Mouse (Mus musculus) cerebellum, postnatal 36 days (tissue): Measurements from ENCODE around the gene Tead4.

Source experiments
- DNase-seq, 2 experiments: peaks; one replicate each; pipeline ENCODE4 v3.0.0; 2021 to 2022; ENCODE audit warnings: mixed read lengths in 2 of 2

The Tead4 gene

DNA sequence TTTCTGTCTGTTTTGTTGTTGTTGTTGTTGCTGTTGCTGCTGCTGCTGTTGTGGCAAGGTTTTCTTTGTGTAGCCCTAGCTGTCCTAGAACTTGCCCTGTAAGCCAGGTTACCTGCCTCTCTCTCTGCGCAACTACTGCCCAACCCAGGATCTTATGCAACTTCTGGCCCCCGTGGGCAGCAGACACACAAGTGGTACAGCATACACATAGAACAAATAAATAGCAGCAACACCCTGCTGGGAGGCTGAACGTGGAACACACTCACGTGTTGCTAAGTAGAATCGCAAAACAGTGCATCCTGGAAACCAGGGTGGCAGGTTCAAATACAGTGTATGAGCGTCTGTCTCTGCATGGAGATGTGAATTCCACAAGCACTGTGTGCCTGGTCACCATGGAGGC lies 11.9 kb downstream of the Tead4 start:
- DNase-seq = no peak

DNA sequence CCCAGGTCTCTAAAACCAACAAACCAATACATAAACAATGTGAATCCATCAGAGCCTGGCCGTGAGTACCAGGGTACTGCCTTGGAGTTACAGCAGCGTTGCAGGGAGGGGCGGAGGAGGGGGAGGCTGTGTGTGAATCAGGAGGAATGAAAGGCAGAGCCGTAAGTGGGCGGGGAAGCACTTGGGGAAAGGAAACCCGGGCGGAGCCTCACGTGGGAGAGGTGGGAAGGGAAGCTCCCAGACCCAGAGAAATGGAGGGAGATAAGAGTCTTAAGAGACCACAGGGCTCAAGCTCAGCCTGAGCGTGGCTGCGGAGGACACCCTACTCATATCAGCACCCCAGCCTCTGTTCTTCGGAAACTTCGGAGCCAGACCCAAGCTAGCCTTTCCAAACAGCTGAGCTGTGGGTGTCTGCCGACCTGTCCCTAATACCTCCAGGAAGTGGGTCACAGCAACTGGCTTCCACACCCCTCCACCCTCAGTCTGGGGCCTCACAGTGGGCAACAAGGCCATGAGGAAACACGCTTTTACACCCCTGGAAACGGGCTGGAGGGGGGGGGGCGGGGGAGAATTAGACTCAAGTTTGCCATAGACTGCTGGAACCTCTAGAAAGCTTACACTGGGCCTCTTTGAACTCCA lies 14.7 kb downstream of the Tead4 start:
- no peak for DNase-seq

DNA sequence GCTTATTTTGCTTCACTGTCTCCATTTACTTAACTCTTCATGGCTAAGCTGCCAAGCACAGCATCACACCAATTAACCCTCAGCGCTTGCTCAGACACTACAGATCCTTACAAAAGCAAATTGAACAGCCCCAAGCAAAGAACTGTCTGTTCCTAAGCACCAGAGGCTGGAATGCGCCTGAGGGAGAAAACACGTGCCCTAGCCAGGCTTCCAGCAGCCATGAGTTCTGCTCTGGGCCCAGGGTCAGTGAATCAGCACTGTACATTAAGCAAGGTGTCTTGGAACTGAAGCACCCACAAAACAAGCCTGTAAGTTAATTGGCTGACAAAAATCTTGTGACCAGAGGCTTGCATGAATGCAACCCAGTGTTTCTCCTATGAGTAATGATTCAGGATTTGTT lies 18.5 kb downstream of the Tead4 start:
- DNase-seq = no peak

DNA sequence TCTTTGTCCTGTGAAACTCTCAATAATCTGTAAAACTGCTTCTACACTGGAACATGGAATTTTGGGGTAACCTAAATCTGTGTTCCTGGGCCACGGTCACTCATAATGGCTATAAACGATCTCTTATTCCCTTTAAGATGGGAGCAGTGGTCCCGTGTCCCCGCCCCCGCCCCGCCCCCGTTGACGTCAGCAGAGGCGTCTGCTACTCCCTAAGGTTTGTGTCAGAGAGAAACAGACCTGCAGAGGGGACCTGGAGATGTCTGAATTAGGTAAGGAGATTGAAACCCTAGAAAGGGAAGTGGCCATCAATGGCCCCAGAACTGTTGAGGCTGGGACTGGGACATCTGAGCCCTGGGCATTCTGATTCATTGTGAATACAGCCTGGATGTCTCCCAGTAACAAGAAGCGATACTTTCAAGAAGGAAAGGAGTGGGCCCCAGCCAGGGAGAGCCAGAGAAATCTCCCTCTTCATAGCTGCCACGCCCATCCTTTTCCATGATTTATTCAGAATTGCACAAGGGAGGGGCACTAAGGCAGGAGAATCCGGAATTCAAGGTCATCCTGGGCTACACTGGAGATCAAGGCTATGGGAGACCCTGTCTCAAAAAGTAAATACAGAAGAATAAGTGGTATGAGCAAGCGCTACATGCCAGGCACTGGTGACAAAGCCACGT lies 20.0 kb downstream of the Tead4 start:
- no peak for DNase-seq

DNA sequence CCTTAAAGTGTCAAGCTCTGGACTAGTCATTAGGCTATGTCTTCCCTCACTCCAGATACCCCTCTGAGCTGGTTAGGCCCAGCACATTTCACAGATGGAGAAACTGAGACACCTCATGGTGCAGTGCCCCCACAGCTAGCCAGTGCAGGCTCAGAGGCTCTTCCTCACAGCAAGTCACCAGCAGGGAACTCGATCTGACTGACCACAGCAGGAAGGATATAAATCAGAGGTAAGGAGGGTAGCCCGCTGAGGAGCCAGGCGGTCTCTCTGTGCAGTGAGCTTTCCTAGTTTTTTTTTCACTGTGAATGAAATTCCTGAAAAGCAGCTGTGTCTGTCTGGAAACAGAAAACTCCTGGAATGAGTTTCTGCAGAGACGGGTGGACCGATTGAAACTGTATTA lies 21.0 kb downstream of the Tead4 start:
- DNase-seq = no peak

DNA sequence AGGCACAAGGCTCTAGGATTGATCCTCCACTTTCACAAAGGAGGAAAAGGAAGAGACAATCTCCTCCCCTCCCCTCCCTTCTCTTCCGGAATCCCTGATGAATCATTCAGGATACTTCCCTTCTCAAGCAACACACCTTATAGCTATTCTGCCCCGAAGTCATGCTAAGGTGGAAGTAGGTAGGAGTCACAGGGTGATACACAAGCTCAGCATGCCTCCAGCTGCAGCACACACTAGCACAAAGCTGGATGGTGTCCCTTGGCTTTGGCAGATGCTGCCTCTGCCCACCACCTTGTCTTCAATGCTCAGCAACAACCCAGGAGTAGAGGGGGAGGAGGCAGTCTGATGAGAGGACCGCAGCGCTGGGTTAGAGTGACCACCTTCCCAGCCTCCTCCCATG lies 21.5 kb downstream of the Tead4 start:
- no peak for DNase-seq

DNA sequence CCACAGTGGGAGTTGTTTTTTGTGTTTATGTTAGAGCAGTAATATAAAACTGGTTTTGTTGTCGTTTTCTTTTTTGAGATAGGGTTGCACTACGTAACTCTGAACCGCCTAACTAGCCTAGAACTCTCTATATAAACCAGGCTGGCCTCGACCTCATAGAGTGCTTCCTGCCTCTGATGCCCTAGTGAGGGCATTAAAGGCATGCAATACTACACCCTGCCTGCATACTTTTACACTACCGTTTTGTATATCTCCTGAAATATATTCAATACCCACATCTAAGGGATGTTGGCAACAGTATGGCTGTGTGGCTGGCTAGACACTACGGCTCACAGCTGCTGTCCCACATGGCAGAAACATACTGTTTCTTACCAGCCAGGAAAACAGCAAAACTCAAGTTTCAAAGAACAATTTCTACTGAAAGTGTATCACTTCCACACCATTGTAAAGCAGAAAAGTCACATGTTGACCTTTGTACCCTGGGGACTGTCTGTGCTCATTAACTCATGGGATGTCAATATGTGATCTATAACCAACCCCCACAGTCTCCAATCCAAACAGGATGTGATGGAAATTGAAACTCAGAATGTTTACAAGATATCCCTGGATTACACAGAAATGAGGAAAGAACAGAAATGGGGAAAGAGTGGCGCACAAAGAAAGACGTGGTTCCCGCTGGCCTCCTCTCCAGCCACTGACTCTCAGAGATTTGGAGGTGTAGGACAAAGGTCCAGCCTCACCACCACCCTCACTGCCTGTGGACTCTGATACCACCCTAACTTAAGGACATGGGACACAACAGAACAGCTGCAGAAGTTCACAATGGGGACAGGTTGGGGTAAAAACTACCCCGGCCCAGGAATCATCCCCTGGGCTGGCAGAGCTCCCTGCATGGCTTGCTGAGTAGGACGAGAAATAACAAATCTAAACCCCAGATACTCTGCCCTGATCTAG lies 23.2 kb downstream of the Tead4 start:
- no peak for DNase-seq

DNA sequence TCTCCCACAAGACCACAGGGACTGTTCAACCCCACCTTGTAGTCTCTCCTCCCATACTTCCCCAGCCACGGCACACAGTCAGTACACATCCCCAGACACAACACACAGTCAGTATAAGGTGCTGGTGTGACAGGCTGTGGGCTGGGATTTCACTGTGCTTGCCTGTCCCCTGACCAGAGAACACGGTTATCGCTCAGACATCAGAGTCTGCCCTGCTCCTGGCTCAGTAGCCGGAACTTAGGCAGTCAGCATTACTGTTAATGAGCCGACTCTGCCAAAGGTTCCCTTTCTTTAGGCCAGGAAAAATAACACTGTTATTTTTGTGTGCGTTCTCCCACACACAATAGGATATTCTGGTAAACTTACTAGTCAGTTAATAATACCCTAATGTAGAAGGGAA lies 24.3 kb downstream of the Tead4 start:
- DNase-seq = no peak

DNA sequence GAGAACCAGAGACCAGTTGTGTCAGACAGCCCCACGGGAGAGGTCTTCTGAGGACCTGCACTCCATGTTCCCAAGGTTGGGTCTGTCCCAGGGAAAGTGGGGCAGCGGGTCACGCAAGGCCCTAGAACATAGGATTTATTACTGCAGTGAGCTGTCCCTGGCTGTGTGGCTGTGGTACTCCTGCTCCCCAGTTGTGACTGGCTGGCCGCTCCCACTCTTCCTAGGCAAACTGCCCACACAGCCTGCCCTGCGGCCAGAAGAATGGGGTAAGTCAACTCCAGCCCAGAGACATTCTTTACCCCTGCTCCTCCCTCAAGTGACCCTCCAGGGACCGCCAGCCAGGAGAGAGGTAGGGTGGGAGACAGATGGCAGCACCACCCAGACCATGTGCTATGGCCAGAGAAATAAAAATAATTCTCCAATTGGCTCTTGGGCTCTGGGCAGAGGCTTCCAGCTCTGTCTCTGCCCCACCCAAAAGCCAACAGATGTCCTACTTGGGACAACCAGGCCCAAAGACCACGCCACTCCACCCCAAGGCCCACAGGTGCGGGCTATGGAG lies 25.0 kb downstream of the Tead4 start:
- no peak for DNase-seq

DNA sequence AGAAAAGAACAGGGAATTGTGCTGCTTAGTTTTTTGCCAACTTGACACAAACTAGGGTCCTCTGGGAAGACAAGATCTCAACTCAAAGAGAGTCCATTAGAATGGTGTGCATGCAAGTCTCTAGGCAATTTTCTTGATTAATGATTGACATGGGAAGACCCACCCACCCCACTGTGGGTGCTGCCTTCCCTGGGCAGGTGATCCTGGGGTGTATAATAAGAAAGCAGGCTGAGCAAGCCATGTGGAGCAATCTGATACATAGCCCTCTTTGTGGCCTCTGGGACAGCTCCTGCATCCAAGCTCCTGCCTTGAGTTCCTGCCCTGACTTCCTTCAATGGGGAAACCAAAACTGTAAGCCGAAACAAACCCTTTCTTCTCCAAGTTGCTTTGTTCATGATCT lies 27.1 kb downstream of the Tead4 start:
- no peak for DNase-seq

DNA sequence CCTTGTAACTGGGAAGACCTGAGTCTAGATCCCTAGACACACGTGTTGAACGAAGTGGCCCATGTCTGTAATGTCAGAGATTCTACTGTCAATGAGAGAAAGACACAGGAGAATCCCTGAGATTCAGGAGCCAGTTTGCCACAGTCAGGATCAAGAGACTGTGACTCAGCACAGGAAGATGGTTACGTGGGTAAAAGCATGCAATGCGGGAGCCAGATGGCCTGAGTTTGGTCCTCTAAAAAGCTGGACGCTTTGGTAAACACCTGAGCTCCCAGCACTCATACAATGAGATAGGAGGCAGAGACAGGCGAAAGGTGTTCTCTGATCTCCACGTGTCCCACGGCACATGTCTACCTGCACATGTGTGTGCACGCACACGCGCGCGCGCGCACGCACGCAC lies 27.9 kb downstream of the Tead4 start:
- peak; percentile 31 to 37 for DNase-seq

DNA sequence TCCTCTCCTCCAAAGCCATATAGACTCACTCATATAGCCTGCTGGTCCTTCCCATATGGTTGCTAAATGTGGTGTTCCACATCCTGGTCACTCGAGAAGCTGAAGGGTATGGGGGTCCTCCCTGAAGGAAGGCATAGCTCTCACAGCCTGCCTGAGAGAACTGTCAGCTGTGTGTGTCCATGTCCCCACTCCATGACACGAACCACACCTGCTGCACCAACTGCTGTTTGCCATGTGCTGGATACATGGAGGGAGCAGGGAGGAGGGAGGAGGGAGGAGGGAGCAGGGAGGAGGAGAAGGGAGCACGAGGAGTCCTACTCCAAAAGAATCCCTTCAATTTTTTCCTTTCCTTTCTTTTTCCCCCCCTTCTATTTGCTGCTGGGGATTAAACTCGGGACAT lies 30.8 kb downstream of the Tead4 start:
- DNase-seq = no peak

DNA sequence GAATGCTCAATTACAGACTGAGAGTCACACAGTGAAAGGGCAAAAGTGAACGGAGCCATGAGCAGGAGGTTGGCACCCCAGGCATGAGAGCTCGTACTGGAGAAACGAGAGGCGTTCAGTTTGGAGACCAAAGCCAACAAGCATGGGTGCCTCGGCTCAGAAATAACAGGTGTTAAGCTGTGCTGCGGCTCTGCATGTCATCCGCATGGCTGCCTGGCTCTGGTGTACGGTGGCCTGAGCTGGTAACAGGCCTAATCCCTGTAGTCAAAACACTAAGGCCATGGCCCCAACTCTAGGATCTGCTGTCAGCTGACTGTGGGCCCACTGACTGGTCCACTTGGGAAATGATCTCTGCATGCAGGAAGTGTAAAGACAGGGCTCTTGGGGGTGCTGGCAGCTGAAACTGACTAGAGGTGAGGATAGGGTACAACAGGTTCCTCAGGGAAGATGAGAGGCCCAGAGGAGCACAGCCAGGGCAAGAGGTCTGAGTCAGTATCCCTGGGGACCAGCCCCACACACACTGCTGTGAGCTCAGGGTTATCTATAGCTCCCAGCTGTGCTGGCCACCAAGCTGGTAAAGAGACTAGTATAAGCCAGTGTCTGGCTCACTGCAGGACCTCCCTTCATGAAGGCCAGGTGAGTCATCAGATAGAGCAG lies 35.6 kb downstream of the Tead4 start:
- peak in 1 of 2 experiments; percentile 25 for DNase-seq

DNA sequence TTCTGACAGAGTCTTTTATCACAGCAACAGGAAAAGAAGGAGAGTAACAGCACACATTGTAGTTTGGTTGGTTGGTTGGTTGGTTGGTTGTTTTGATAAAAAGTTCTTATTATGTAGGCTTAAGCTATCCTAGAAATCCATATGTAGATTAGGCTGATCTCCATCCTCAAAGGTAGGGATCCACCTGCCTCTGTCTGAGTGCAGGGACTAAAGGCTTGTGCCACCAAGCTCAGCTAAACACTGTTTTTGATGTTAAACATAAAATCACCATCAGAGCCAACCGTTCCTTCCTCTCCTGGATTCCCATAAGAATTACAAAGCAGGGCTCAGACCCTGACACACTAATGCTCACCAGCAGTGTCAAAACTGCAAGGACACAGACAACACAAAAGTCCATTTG lies 39.1 kb downstream of the Tead4 start:
- no peak for DNase-seq

DNA sequence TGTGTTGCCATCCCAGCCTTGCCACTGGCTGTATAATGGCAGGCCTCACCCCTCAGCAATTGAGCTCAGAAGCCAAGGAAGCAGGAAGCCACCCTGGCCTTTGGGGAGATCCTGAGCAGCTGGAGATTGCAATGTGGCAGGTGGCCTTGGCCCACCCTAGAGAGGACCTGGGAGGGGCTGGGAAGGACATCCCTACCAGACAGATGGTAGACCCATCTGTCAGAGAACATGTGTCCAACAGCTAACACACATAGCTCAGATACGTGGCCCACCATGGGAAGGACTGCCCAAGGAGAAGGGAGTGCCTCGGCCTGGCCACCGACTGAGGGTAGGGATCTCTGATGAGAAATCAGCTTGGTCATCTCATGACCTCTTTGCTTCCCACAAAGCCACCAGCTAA lies 41.4 kb downstream of the Tead4 start:
- DNase-seq = no peak

DNA sequence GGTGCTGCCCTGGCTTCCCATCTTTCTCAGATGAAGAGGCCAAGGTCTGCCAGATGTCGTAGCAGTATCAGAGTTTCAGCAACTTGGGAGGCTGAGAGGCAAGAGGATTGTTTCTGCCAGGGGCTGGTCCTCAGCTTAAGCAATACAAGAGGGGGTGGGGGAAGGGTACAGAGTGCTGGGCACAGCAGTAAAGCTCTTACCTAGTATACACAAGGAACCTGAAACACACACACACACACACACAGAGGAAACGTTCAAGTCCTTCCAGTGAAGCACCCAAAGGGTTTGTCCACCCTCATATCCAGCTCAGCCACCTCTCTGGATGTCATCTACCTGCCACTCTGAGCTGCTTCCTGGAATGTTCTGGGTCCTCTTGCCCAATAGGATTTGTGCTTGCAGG lies 44.7 kb downstream of the Tead4 start:
- DNase-seq = no peak

DNA sequence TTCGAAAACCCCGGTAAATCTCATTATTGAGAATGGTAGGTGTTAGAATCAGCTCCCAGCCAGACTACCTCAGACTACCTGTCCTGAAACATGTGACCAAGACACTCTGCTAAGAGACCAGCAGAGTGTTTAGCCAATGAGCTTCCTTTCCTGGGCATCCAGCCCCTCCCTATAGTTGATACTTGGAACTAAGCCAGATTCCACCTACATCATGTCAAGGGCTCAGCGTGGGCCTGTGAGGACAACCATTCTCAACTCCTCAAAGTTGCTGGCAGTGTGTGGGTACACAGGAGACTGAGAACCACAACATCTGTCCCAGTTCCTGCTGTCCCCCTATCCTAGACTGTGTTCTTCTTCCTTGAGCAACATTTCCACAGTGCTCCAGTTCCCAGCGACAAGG lies 45.3 kb downstream of the Tead4 start:
- no peak for DNase-seq

DNA sequence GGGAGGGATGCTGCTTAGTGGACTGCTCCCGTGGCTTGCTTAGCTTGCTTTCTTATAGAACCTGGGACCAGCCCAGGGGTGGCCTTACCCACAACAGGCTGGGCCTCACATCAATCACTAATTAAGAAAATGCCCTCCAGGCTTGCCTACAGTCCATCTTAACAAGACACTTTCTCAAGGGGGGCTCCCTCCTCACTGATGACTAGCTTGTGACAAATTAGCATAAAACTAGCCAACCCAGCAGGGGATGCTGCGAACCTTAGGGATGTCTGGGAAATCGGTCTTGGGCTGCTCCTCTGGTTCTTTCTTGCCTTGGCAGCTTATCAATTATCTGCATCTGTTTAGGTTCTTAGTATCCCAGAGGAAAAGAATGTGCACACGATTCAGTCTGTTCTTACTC lies 46.1 kb downstream of the Tead4 start:
- no peak for DNase-seq

DNA sequence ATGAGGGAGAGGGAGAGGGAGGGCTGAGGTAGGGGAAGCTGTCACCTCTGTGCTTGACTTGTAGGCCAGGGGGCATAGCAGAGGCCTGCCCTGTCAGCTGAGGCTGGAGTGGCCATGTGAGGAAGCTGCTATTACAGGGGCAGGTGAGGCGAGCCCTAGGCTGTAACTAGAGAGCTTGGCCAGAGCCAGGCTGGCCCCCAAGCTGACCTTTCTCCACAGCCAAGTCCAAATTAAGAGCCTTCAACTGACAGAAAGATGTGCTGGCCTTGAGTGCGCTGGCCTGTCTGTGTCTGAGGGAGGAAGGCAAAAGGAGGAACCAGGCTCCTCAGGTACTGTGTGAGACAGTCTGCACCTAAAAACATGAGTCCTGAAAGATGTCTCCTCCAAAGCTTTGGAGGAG lies 47.5 kb downstream of the Tead4 start:
- DNase-seq = no peak

DNA sequence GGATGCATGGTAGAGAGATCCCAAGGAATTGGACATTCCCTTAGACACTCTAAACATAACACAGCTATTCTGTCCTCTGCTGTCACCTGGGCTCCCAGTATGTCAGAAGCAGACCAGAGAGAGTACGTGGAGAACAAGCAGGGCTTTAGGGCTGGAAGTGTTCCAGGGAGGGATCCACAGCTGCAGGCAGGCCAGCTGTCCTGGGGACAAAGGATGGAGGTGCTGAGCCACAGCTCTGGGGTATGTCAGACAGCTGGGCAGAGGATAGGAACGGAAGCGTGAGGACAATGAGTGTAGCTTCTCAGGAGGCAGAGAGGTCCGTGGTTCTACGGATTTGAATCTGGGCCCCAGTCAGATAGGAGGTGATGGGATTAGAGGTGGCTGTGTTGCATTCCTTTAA lies 50.0 kb downstream of the Tead4 start:
- DNase-seq = no peak

DNA sequence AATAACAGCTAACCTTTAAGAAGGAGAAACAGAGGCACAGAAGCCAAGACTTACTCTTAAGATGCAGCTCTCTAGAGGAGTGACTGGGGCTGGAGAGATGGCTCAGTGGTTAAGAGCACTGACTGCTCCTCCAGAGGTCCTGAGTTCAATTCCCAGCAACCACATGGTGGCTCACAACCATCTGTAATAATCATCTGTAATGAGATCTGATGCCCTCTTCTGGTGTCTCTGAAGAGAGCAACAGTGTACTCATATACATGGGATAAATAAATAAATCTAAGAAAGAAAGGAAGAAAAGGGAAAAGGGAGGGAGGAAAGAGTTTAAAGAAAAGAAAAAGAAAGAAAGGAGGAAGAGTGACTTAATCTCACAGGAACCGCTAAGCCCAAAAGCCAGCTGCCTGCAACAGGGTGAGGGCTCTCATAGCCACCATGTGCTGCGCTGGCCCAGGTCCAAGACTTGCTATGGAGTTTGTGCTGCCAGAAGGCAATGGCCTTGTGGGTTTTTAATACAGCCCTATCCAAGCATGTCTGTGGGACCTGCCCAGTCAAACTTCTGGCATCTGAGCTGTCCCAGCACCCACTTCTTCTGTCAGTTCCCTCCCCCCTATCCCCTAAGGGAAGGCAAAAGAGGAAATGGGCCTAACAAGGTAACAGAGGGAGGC lies 63.4 kb downstream of the Tead4 start:
- peak; percentile 64 to 72 for DNase-seq

DNA sequence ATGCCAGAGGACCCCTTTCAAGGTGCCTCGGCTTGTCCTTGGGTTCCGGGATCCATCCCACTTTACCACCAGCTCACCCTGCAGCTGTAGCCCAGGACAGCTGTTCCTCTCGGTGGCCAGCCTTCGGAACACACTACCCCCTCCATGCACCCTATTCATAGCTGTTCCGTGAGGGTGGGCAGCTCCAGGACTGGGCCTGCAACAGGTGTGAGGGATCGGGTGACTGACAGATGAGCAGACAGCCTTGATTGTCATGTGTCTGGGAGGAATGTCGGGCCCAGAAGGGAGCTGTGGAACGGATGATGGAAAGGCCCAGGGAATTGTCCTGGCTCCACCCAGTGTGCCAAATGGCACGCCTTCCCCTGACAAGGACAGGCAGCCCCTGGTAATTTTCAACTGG lies 64.0 kb downstream of the Tead4 start:
- no peak for DNase-seq
